Comparison of ENCODE assay signal across 24 mouse cellular contexts in the genomic region with DNA sequence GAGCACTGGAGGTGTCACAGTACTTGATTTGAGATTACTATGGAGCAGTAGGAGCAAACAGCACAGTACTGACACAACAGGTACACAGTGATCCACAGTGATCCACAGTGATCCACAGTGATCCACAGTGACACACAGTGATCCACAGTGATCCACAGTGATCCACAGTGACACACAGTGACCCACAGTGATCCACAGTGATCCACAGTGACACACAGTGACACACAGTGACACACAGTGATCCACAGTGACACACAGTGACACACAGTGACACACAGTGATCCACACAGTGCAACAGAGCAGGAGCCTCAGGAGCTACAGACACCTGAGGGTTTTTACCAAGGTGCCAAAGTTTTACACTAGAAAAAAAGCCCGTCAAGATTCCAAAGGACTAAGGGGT. TPM values are rescaled to one million over a fixed set of nuclear protein-coding genes. Genes with fewer than 3 reads are reported as not detected.
A peak's percentile ranks its signal among the peaks of the same experiment; 100 is the strongest.
DNase-seq lines count a peak whose midpoint lies in the region; ATAC-seq lines count a peak whose summit lies in the region.
"Had no signal": no experiment of that assay in that cellular context is flagged by ENCODE, and none has a peak within 500 bp of the region (broad histone marks: within the 10 kb centered on the region; RNA-seq: fewer than 3 reads in every experiment).

No protein-coding gene starts in this region.

- H3K9me3 ChIP-seq in hindbrain, embryonic 13.5 days = peaks cover 4% of the 10 kb centered on the region; the same call in 1 of the 2 replicates
- peaks cover 5% of the 10 kb centered on the region for H3K9me3 ChIP-seq in hindbrain, embryonic 14.5 days (ENCODE audit: control insufficient read depth, low read length)
- no peaks in the 10 kb centered on the region for H3K9me3 ChIP-seq in neural tube, embryonic 13.5 days
- H3K9me3 ChIP-seq: heart, embryonic 10.5 days; liver, embryonic 15.5 days had no signal

- H3K4me2 ChIP-seq in hindbrain, embryonic 13.5 days = no peak overlapping the region
- no peak overlapping the region for H3K4me2 ChIP-seq in hindbrain, embryonic 14.5 days (replicated peaks)
- H3K4me2 ChIP-seq in neural tube, embryonic 13.5 days = no peak overlapping the region
- H3K4me2 ChIP-seq: hindbrain, embryonic 12.5 days; limb, embryonic 13.5 days; liver, embryonic 15.5 days had no signal

- DNase-seq in hindbrain, embryonic 14.5 days (ENCODE audit: low spot score) = no peak
- DNase-seq in neural tube, embryonic 10.5 days (ENCODE audit: extremely low spot score, low spot score) = no peak
- no peak for DNase-seq in gastrocnemius, postnatal 25 days
- no peak for DNase-seq in gastrocnemius, postnatal 4 days (ENCODE audit: low spot score in 2 of 2)
- no peak for DNase-seq in urinary bladder, postnatal 10 days (ENCODE audit: low spot score)
- DNase-seq: adrenal gland, adult 8-10 months; cerebellum, adult 8-10 months; gastrocnemius, postnatal 36 days; heart, postnatal 10 days; kidney, adult 18-20 months; layer of hippocampus, postnatal 36 days; lung, postnatal 10 days; thymus, postnatal 4 days had no signal

- 0 out of 2 replicates have a peak, but pooled peaks have one; percentile 43 for ATAC-seq in hindbrain, embryonic 13.5 days (ENCODE audit: low FRiP score)
- ATAC-seq in hindbrain, embryonic 14.5 days (ENCODE audit: low FRiP score) = no peak; the same call in 1 of the 2 replicates
- ATAC-seq in neural tube, embryonic 13.5 days (ENCODE audit: low read depth) = peak; percentile 40; the same call in 1 of the 2 replicates
- peak; percentile 66 for ATAC-seq in megakaryocyte-erythroid progenitor cell, adult 5-6 weeks (replicated peaks; ENCODE audit: low FRiP score, low TSS enrichment, poor library complexity, severe bottlenecking)
- ATAC-seq: forebrain, embryonic 16.5 days; Patski had no signal

- 87% methylated on average over 1 of the region's 1 CpGs for WGBS in hindbrain, embryonic 13.5 days
- WGBS in hindbrain, embryonic 14.5 days = 83% methylated on average over 1 of the region's 1 CpGs
- 81% methylated on average over 1 of the region's 1 CpGs for WGBS in neural tube, embryonic 13.5 days

- peaks cover 3% of the 10 kb centered on the region; the same call in 1 of the 2 replicates for H3K4me1 ChIP-seq in hindbrain, embryonic 13.5 days (replicated peaks)
- H3K4me1 ChIP-seq in hindbrain, embryonic 14.5 days (replicated peaks; ENCODE audit: control insufficient read depth, insufficient read depth, low read length) = no peaks in the 10 kb centered on the region
- no peaks in the 10 kb centered on the region; the same call in 1 of the 2 replicates for H3K4me1 ChIP-seq in neural tube, embryonic 13.5 days (replicated peaks)
- H3K4me1 ChIP-seq: hindbrain, embryonic 12.5 days had no signal

- H3K4me3 ChIP-seq in hindbrain, embryonic 13.5 days = no peak overlapping the region
- H3K4me3 ChIP-seq in hindbrain, embryonic 14.5 days (replicated peaks; ENCODE audit: low read length) = no peak overlapping the region
- H3K4me3 ChIP-seq in neural tube, embryonic 13.5 days = no peak overlapping the region
- H3K4me3 ChIP-seq: erythroblast, embryonic 14.5 days; heart, embryonic 10.5 days; hindbrain, embryonic 12.5 days; limb, embryonic 13.5 days; liver, embryonic 15.5 days had no signal

- H3K36me3 ChIP-seq in hindbrain, embryonic 13.5 days = peaks cover 21% of the 10 kb centered on the region
- peaks cover 20% of the 10 kb centered on the region for H3K36me3 ChIP-seq in hindbrain, embryonic 14.5 days (replicated peaks; ENCODE audit: control insufficient read depth, insufficient read depth)
- H3K36me3 ChIP-seq in neural tube, embryonic 13.5 days = peaks cover 25% of the 10 kb centered on the region

- no peaks in the 10 kb centered on the region for H3K27me3 ChIP-seq in hindbrain, embryonic 13.5 days
- H3K27me3 ChIP-seq in hindbrain, embryonic 14.5 days (ENCODE audit: control insufficient read depth, insufficient read depth, low read length) = no peaks in the 10 kb centered on the region
- no peaks in the 10 kb centered on the region for H3K27me3 ChIP-seq in neural tube, embryonic 13.5 days
- H3K27me3 ChIP-seq: hindbrain, embryonic 12.5 days; limb, embryonic 13.5 days; liver, embryonic 15.5 days; Patski had no signal

- H3K27ac ChIP-seq in hindbrain, embryonic 13.5 days = no peak overlapping the region
- no peak overlapping the region for H3K27ac ChIP-seq in hindbrain, embryonic 14.5 days
- no peak overlapping the region for H3K27ac ChIP-seq in neural tube, embryonic 13.5 days (replicated peaks)
- H3K27ac ChIP-seq: heart, embryonic 10.5 days; hindbrain, embryonic 12.5 days; kidney, postnatal 0 days; limb, embryonic 13.5 days; liver, embryonic 15.5 days had no signal

- H3K9ac ChIP-seq in hindbrain, embryonic 13.5 days = no peak overlapping the region
- no peak overlapping the region for H3K9ac ChIP-seq in hindbrain, embryonic 14.5 days
- no peak overlapping the region for H3K9ac ChIP-seq in neural tube, embryonic 13.5 days
- H3K9ac ChIP-seq: hindbrain, embryonic 12.5 days; limb, embryonic 13.5 days; liver, embryonic 15.5 days had no signal

RNA-seq across cellular contexts. Expression of gene Msl2, which starts 23.6 kb away (rescaled TPM):
- 5.4 and 6.6 TPM in 2 replicates for polyA plus RNA-seq in hindbrain, embryonic 13.5 days (2015; fragmentation: Nextera tagmentation; extraction: Ambion mirVana)
- polyA plus RNA-seq in hindbrain, embryonic 14.5 days (2014; fragmentation: Nextera tagmentation; extraction: Ambion mirVana) = 6.0 and 7.8 TPM in 2 replicates
- 4.8 TPM in 2 replicates for polyA plus RNA-seq in neural tube, embryonic 13.5 days (2015; fragmentation: Nextera tagmentation; extraction: Ambion mirVana)
- 50.4 and 86.2 TPM in 2 replicates for total RNA-seq in megakaryocyte-erythroid progenitor cell, adult 5-6 weeks (2014; fragmentation: Nextera tagmentation)
- total RNA-seq in megakaryocyte-erythroid progenitor cell, adult 5-6 weeks (2017) = 50.3 and 52.2 TPM in 2 replicates
- total RNA-seq in gastrocnemius, postnatal 25 days (2021) = 10 to 100 TPM; 20.9 to 23.1 TPM
- total RNA-seq in gastrocnemius, postnatal 4 days (2021) = 10 to 100 TPM; 32.1 to 35.0 TPM
